9 mouse cellular contexts compared by ENCODE assay signal in genomic region chr12:101767306-101768053, GRCm38 (mm10). TPM values are rescaled to one million over a fixed set of nuclear protein-coding genes. Genes with fewer than 3 reads are reported as not detected.
DNase-seq lines count a peak whose midpoint lies in the region; ATAC-seq lines count a peak whose summit lies in the region.
"Had no signal": no experiment of that assay in that cellular context is flagged by ENCODE, and none has a peak within 500 bp of the region (broad histone marks: within the 10 kb centered on the region; RNA-seq: fewer than 3 reads in every experiment).

No protein-coding gene starts in this region.

- 73% methylated on average over 9 of the region's 9 CpGs for WGBS in forebrain, embryonic 10.5 days
- 62% methylated on average over 9 of the region's 9 CpGs for WGBS in forebrain, embryonic 13.5 days
- WGBS in lung, embryonic 15.5 days: 31% methylated on average over 9 of the region's 9 CpGs
- 80% methylated on average over 9 of the region's 9 CpGs for WGBS in hindbrain, embryonic 10.5 days

- DNase-seq in forebrain, embryonic 10.5 days (ENCODE audit: extremely low spot score, low spot score): no peak
- DNase-seq in adrenal gland, postnatal 36 days: peak; percentile 38 to 57
- peak; percentile 42 for DNase-seq in heart, postnatal 25 days (ENCODE audit: low spot score)
- DNase-seq in thymus, postnatal 0 days (ENCODE audit: low spot score): no peak
- DNase-seq in hindbrain, embryonic 10.5 days (ENCODE audit: low spot score): no peak
- no peak for DNase-seq in layer of hippocampus, adult 9-11 months

- no peaks in the 10 kb centered on the region for H3K27me3 ChIP-seq in forebrain, embryonic 10.5 days (ENCODE audit: poor library complexity, severe bottlenecking)
- H3K27me3 ChIP-seq in forebrain, embryonic 13.5 days: no peaks in the 10 kb centered on the region
- H3K27me3 ChIP-seq in lung, embryonic 15.5 days: no peaks in the 10 kb centered on the region
- no peaks in the 10 kb centered on the region for H3K27me3 ChIP-seq in hindbrain, embryonic 10.5 days (ENCODE audit: insufficient read depth, poor library complexity, severe bottlenecking)
- H3K27me3 ChIP-seq: neural tube, embryonic 13.5 days had no signal

- no peak for ATAC-seq in forebrain, embryonic 13.5 days
- peak; percentile 16; the same call in 1 of the 2 replicates for ATAC-seq in lung, embryonic 15.5 days (ENCODE audit: borderline replicate concordance, extremely low read depth, low FRiP score, low TSS enrichment)

- H3K9me3 ChIP-seq in forebrain, embryonic 10.5 days: no peaks in the 10 kb centered on the region
- no peaks in the 10 kb centered on the region for H3K9me3 ChIP-seq in forebrain, embryonic 13.5 days (replicated peaks)
- H3K9me3 ChIP-seq in lung, embryonic 15.5 days: no peaks in the 10 kb centered on the region
- H3K9me3 ChIP-seq in hindbrain, embryonic 10.5 days: no peaks in the 10 kb centered on the region
- H3K9me3 ChIP-seq: neural tube, embryonic 13.5 days had no signal

- intact Hi-C loops in heart, postnatal 25 days (cut with DNase I): no loop called here

- peaks cover 26% of the 10 kb centered on the region for H3K4me1 ChIP-seq in forebrain, embryonic 10.5 days
- H3K4me1 ChIP-seq in forebrain, embryonic 13.5 days: peaks cover 10% of the 10 kb centered on the region
- H3K4me1 ChIP-seq in lung, embryonic 15.5 days: peaks cover 31% of the 10 kb centered on the region
- no peaks in the 10 kb centered on the region for H3K4me1 ChIP-seq in hindbrain, embryonic 10.5 days (replicated peaks)
- H3K4me1 ChIP-seq: neural tube, embryonic 13.5 days had no signal

- H3K36me3 ChIP-seq in forebrain, embryonic 10.5 days (replicated peaks): no peaks in the 10 kb centered on the region
- H3K36me3 ChIP-seq in forebrain, embryonic 13.5 days (ENCODE audit: poor library complexity, severe bottlenecking): no peaks in the 10 kb centered on the region
- H3K36me3 ChIP-seq in lung, embryonic 15.5 days: no peaks in the 10 kb centered on the region
- no peaks in the 10 kb centered on the region for H3K36me3 ChIP-seq in hindbrain, embryonic 10.5 days
- H3K36me3 ChIP-seq: neural tube, embryonic 13.5 days had no signal

- H3K9ac ChIP-seq in forebrain, embryonic 13.5 days: no peak overlapping the region
- H3K9ac ChIP-seq in lung, embryonic 15.5 days: no peak overlapping the region
- H3K9ac ChIP-seq: neural tube, embryonic 13.5 days had no signal

- no peak overlapping the region for H3K4me3 ChIP-seq in forebrain, embryonic 10.5 days
- H3K4me3 ChIP-seq in forebrain, embryonic 13.5 days: no peak overlapping the region
- no peak overlapping the region for H3K4me3 ChIP-seq in lung, embryonic 15.5 days
- no peak overlapping the region for H3K4me3 ChIP-seq in hindbrain, embryonic 10.5 days
- H3K4me3 ChIP-seq: neural tube, embryonic 13.5 days had no signal

- peak overlapping the region; percentile 51; the same call in 1 of the 2 replicates for H3K27ac ChIP-seq in forebrain, embryonic 10.5 days
- no peak overlapping the region; the same call in 1 of the 2 replicates for H3K27ac ChIP-seq in forebrain, embryonic 13.5 days
- peak overlapping the region; percentile 94 for H3K27ac ChIP-seq in lung, embryonic 15.5 days
- H3K27ac ChIP-seq in hindbrain, embryonic 10.5 days: no peak overlapping the region
- H3K27ac ChIP-seq: neural tube, embryonic 13.5 days had no signal

- H3K4me2 ChIP-seq in forebrain, embryonic 13.5 days: no peak overlapping the region
- H3K4me2 ChIP-seq in lung, embryonic 15.5 days: no peak overlapping the region
- H3K4me2 ChIP-seq: neural tube, embryonic 13.5 days had no signal

RNA-seq across cellular contexts. Expression of gene Tc2n, which starts 49.2 kb away (rescaled TPM):
- polyA plus RNA-seq in forebrain, embryonic 10.5 days (2016; fragmentation: Nextera tagmentation; extraction: Ambion mirVana): 0.21 and 0.38 TPM in 2 replicates
- 0.09 and 0.15 TPM in 2 replicates for polyA plus RNA-seq in forebrain, embryonic 13.5 days (2015; fragmentation: Nextera tagmentation; extraction: Ambion mirVana)
- under 1 TPM; 0.83 to 0.86 TPM for total RNA-seq in adrenal gland, postnatal 36 days (2021)
- under 1 TPM; 0.50 to 0.78 TPM for total RNA-seq in heart, postnatal 25 days (2021)
- 5.7 and 5.8 TPM in 2 replicates for polyA plus RNA-seq in lung, embryonic 15.5 days (2015; fragmentation: Nextera tagmentation; extraction: Ambion mirVana)
- 0.37 and 0.51 TPM in 2 replicates for polyA plus RNA-seq in thymus, postnatal 0 days (2015; fragmentation: Nextera tagmentation; extraction: Ambion mirVana)
- 0.11 and 0.27 TPM in 2 replicates for polyA plus RNA-seq in hindbrain, embryonic 10.5 days (2016; fragmentation: Nextera tagmentation; extraction: Ambion mirVana)

RNA-seq across cellular contexts. Expression of gene Fbln5, which starts 51.4 kb away (rescaled TPM):
- 9.9 and 10.4 TPM in 2 replicates for polyA plus RNA-seq in forebrain, embryonic 10.5 days (2016; fragmentation: Nextera tagmentation; extraction: Ambion mirVana)
- polyA plus RNA-seq in forebrain, embryonic 13.5 days (2015; fragmentation: Nextera tagmentation; extraction: Ambion mirVana): 2.5 and 3.2 TPM in 2 replicates
- total RNA-seq in adrenal gland, postnatal 36 days (2021): 10 to 100 TPM; 67.9 to 72.8 TPM
- total RNA-seq in heart, postnatal 25 days (2021): 10 to 100 TPM; 26.2 to 28.3 TPM
- 142 and 153 TPM in 2 replicates for polyA plus RNA-seq in lung, embryonic 15.5 days (2015; fragmentation: Nextera tagmentation; extraction: Ambion mirVana)
- 22.5 and 30.4 TPM in 2 replicates for polyA plus RNA-seq in thymus, postnatal 0 days (2015; fragmentation: Nextera tagmentation; extraction: Ambion mirVana)
- 12.4 and 13.4 TPM in 2 replicates for polyA plus RNA-seq in hindbrain, embryonic 10.5 days (2016; fragmentation: Nextera tagmentation; extraction: Ambion mirVana)

Comparison
In these comparisons a context has a peak if more than half of its experiments do, and no peak if none do; other contexts are left out.
1. H3K27ac ChIP-seq: peak in forebrain, embryonic 10.5 days (single experiment) and lung, embryonic 15.5 days (single experiment); none in forebrain, embryonic 13.5 days (single experiment) and hindbrain, embryonic 10.5 days (single experiment).
2. DNase-seq: peak in adrenal gland, postnatal 36 days (2 of 2) and heart, postnatal 25 days (single experiment); none in forebrain, embryonic 10.5 days (single experiment), thymus, postnatal 0 days (single experiment), hindbrain, embryonic 10.5 days (single experiment) and layer of hippocampus, adult 9-11 months (single experiment).